Mouse (Mus musculus): ENCODE data around the gene Tm7sf3. TPM values are rescaled to one million over a fixed set of nuclear protein-coding genes. Genes with fewer than 3 reads are reported as not detected.

Tm7sf3 gene
- polyA plus RNA-seq, 1 experiment, result 61.6 TPM

DNA sequence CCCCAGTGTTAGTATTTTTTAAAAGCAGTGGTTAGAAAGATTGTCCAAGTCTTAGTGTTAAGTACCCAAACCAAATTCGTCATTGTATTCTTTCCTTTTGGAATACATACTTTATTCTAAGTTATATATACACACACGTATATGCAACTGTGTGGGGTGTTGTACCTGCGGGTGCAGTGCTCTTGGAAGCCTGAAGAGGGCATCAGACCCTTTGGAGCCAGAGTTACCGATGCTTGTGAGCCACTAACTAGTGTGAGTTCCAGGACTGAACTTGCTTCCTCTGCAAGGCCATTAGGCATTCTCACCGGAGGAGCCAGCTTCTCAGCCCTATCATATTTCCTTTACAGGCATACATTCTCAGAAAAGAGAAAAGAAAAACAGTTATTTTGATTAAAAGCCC, 20.1 kb upstream of the Tm7sf3 start:
- Histone ChIP-seq H3K4me3 (ENCODE audit: insufficient read depth, low read length) (no peak overlapping the region), H3K4me1 (ENCODE audit: control insufficient read depth, insufficient read depth, low read length) (no peaks in the 10 kb centered on the region), H3K27ac (ENCODE audit: insufficient read depth, low read length) (no peak overlapping the region)
- TF ChIP-seq POLR2A (IDR thresholded peaks at IDR 0.05; ENCODE audit: low read depth, low read length) (no peak), CTCF (IDR thresholded peaks at IDR 0.05; ENCODE audit: borderline replicate concordance, insufficient read depth, low read length) (peak; percentile 75; the same call in 1 of the 2 replicates)

DNA sequence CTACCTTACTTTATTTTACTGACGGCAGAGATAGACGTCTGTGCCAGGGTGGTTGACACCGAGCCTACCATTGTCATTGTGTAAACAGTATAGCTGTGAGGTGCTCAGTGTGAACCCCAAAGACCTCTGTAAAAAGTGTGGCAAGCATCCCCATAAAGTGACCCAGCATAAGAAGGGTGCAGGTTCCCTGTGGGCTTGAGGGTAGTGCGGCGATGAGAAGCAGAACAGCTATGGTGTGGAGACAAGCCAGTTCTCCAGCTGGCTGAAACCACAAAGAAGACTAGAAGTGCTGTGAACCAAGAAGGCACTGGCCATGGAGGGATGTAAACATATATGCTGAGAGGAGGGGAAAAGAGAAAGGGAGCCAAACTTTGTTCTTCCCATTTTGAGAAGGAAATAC, 19.0 kb upstream of the Tm7sf3 start:
- TF ChIP-seq POLR2A (IDR thresholded peaks at IDR 0.05; ENCODE audit: low read depth, low read length), result no peak
- TF ChIP-seq CTCF (IDR thresholded peaks at IDR 0.05; ENCODE audit: borderline replicate concordance, insufficient read depth, low read length), result no peak
- Histone ChIP-seq H3K27ac (ENCODE audit: insufficient read depth, low read length) (no peak overlapping the region), H3K4me3 (ENCODE audit: insufficient read depth, low read length) (no peak overlapping the region), H3K4me1 (ENCODE audit: control insufficient read depth, insufficient read depth, low read length) (no peaks in the 10 kb centered on the region)

DNA sequence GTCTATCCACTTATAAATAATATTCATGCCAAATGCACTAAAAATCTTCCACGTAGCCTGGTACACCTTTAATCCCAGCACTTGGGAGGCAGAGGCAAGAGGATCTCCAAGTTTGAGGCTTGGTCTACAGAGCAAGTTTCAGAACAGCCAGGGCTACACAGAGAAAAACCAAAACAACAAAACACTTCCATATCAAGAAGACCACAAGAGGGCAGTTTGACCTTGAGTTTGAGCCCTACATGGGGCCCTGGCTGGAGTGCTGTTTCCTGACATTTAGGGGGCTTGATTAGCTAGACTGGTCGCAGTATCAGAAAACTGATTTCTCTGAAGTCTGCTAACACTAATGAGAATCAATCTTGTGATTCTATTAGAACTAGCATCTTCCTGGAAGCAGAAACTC, 18.0 kb upstream of the Tm7sf3 start:
- Histone ChIP-seq H3K4me3 (ENCODE audit: insufficient read depth, low read length) (no peak overlapping the region), H3K27ac (ENCODE audit: insufficient read depth, low read length) (no peak overlapping the region), H3K4me1 (ENCODE audit: control insufficient read depth, insufficient read depth, low read length) (no peaks in the 10 kb centered on the region)
- TF ChIP-seq POLR2A (IDR thresholded peaks at IDR 0.05; ENCODE audit: low read depth, low read length) (no peak), CTCF (IDR thresholded peaks at IDR 0.05; ENCODE audit: borderline replicate concordance, insufficient read depth, low read length) (peak; percentile 29; the same call in 1 of the 2 replicates)

DNA sequence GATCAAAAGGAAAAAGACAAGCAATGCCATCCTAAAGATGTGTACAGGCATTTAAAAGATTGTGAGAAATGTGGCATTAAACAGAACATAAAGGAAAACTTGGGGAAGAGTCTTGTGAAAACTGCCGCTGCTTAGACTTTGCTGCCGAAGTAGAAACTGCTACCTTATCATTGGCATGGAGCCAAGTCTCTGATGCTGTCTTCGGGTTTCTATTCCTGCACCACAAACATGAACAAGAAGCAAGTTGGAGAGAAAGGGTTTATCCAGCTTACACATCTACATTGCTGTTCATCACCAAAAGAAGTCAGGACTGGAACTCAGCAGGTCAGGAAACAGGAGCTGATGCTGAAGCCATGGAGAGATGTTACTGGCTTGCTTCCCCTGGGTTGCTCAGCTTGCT, 10.6 kb upstream of the Tm7sf3 start:
- no peak for TF ChIP-seq CTCF (IDR thresholded peaks at IDR 0.05; ENCODE audit: borderline replicate concordance, insufficient read depth, low read length)
- TF ChIP-seq POLR2A (IDR thresholded peaks at IDR 0.05; ENCODE audit: low read depth, low read length), result no peak
- Histone ChIP-seq H3K27ac (ENCODE audit: insufficient read depth, low read length) (no peak overlapping the region), H3K4me1 (ENCODE audit: control insufficient read depth, insufficient read depth, low read length) (no peaks in the 10 kb centered on the region), H3K4me3 (ENCODE audit: insufficient read depth, low read length) (no peak overlapping the region)

DNA sequence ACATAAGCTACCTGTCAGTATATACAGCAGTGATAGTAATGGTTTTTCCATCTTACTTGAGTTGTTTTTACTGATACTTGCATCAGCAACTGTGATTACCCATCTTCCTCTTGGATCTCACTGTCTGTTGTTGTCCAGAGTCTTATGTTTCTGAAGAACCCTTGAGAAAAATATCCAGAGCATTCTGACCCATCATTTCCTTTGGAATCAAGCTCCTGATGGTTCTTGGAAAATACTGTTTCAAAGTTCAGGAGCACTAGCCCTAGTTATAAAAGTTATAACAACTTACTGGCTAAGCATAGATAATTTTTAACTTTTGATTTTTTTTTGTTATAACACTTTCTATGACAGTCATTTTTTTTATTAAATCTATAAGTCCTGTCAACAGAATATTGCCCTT, 8.8 kb upstream of the Tm7sf3 start:
- Histone ChIP-seq H3K4me3 (ENCODE audit: insufficient read depth, low read length) (no peak overlapping the region), H3K27ac (ENCODE audit: insufficient read depth, low read length) (no peak overlapping the region), H3K4me1 (ENCODE audit: control insufficient read depth, insufficient read depth, low read length) (no peaks in the 10 kb centered on the region)
- TF ChIP-seq CTCF (IDR thresholded peaks at IDR 0.05; ENCODE audit: borderline replicate concordance, insufficient read depth, low read length), result no peak
- TF ChIP-seq POLR2A (IDR thresholded peaks at IDR 0.05; ENCODE audit: low read depth, low read length), result no peak

DNA sequence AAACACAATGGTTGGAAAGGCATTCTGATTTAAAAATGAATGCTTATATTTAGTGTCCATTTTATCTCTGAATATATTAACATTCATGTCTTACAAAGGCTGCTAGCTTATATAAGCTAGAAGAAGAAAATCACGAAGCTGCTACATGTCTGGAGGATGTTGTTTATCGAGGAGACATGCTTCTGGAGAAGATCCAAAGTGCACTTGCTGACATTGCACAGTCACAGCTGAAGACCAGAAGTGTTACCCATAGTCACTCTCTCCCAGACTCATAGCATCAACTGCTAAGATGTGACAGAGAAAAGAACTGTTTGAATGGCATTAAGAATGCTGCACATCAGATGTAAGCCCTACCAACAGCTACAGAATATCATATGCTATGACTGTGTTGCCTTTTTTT, 7.4 kb upstream of the Tm7sf3 start:
- no peak overlapping the region for H3K4me3 ChIP-seq (ENCODE audit: insufficient read depth, low read length)
- TF ChIP-seq CTCF (IDR thresholded peaks at IDR 0.05; ENCODE audit: borderline replicate concordance, insufficient read depth, low read length) (no peak), POLR2A (IDR thresholded peaks at IDR 0.05; ENCODE audit: low read depth, low read length) (no peak)
- H3K4me1 ChIP-seq (ENCODE audit: control insufficient read depth, insufficient read depth, low read length), result no peaks in the 10 kb centered on the region
- no peak overlapping the region for H3K27ac ChIP-seq (ENCODE audit: insufficient read depth, low read length)

DNA sequence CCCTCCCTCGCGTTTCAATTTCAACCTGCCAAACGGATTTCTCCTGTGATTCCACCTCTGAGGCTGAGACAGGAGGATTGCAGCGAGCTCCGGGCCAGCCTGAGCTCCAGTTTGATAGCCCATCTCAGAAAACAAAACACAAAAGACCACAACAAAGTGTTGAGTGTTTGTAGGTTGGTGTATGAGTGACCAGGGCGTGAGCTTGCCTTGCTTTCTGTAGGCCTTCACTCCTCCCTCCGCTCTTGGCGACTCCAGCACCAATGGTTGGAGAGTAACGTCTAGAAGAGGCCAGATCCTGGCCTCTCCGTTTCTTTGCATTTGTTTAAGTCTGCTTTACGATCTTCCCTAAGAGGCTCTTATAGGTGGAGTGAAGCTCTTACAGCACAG, 553 bp upstream of the Tm7sf3 start:
- H3K4me1 ChIP-seq (ENCODE audit: control insufficient read depth, insufficient read depth, low read length), result no peaks in the 10 kb centered on the region
- peak overlapping the region; percentile 70 for H3K4me3 ChIP-seq (ENCODE audit: insufficient read depth, low read length)
- no peak overlapping the region for H3K27ac ChIP-seq (ENCODE audit: insufficient read depth, low read length)
- no peak for TF ChIP-seq CTCF (IDR thresholded peaks at IDR 0.05; ENCODE audit: borderline replicate concordance, insufficient read depth, low read length)
- TF ChIP-seq POLR2A (IDR thresholded peaks at IDR 0.05; ENCODE audit: low read depth, low read length), result peak; percentile 44; the same call in 1 of the 2 replicates

DNA sequence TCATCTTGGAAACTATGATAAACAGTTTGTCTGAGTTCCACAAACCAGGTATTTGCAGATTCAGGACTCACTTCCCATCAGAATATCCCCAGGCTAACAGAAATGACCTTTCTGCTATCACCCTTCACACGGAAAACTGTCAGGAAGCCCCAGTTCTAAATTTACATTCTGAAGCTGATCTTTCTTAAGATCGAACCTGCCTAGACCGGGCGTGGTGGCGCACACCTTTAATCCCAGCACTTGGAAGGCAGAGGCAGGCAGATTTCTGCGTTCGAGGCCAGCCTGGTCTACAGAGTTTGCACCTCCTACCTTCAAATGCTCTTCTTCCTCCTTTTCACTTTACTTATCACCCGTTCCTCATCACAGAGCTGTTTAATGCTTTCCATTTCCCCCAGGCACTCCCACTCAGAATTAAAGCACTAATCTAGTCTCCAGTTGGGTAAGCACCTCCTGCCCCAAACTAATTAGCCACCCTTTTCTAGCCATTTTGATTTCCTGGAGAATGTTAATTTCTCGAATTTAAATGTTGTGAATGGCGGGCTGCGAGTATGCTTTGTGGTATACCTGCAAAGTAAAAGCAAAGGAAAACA, 908 bp downstream of the Tm7sf3 start:
- TF ChIP-seq POLR2A (IDR thresholded peaks at IDR 0.05; ENCODE audit: low read depth, low read length) (no peak), CTCF (IDR thresholded peaks at IDR 0.05; ENCODE audit: borderline replicate concordance, insufficient read depth, low read length) (no peak)
- Histone ChIP-seq H3K4me1 (ENCODE audit: control insufficient read depth, insufficient read depth, low read length) (no peaks in the 10 kb centered on the region), H3K27ac (ENCODE audit: insufficient read depth, low read length) (no peak overlapping the region), H3K4me3 (ENCODE audit: insufficient read depth, low read length) (peak overlapping the region; percentile 40)

DNA sequence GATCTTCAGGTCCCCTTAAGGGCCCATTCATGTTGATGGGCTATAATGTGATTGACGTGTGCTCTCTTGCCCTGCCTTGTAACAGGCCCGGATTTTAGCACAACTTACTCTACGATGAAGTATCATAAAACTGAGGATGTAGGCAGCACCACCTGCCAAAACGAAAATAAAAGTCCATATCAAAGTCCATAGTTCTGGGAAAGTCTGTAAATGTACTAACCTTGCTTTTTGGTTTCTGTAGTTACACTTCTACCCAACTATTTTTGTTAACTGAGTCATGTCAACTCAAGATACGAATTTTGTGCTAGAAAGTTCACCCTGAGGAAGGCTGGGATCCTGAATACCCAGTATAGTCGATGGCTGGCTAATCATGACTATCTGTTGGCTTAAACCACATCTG, 1.6 kb downstream of the Tm7sf3 start:
- Histone ChIP-seq H3K4me1 (ENCODE audit: control insufficient read depth, insufficient read depth, low read length) (no peaks in the 10 kb centered on the region), H3K27ac (ENCODE audit: insufficient read depth, low read length) (no peak overlapping the region), H3K4me3 (ENCODE audit: insufficient read depth, low read length) (no peak overlapping the region)
- TF ChIP-seq POLR2A (IDR thresholded peaks at IDR 0.05; ENCODE audit: low read depth, low read length) (no peak), CTCF (IDR thresholded peaks at IDR 0.05; ENCODE audit: borderline replicate concordance, insufficient read depth, low read length) (no peak)

DNA sequence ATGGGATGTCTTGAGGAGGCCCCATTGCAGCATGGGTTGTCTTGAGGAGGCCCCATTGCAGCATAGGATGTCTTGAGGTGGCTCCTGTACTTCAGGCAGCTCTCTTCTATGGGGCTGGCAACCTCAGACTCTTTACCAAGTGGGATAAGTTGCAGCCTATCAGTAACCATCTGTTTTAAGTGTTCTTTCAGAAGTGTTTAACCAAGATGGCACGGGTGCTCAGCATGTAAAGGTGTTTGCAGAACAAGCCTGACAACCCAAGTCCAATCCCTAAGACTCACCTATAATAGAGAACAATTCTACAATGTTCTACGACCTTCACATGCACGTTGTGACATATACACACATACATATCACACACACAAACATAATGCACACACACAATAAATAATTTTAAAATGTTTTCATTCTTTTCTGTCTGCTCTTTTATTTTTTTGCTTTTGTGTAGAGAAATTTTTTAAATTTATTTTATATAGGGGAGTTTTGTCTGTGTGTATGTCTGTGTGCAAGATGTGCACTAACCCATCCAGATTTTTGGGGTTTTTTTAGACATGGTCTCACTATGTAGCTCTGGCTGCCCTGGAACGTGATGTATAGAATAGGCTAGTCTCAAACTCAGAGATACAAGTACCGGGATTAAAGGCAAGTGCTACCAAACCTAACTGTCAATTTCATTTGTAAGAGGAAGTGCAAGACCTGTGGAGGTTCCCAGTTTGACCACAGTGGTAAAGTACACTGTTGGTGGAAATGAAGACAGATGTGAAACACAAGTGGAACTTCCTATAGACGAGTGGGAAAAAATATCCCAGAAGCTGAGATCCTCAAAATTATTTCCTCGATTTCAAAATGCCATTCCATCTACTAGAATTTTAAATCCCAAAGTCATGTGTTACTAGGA, 2.3 kb downstream of the Tm7sf3 start:
- TF ChIP-seq POLR2A (IDR thresholded peaks at IDR 0.05; ENCODE audit: low read depth, low read length) (no peak), CTCF (IDR thresholded peaks at IDR 0.05; ENCODE audit: borderline replicate concordance, insufficient read depth, low read length) (no peak)

More for the DNA sequence above, 2.3 kb downstream of the Tm7sf3 start:
- Histone ChIP-seq H3K27ac (ENCODE audit: insufficient read depth, low read length) (no peak overlapping the region), H3K4me3 (ENCODE audit: insufficient read depth, low read length) (no peak overlapping the region), H3K4me1 (ENCODE audit: control insufficient read depth, insufficient read depth, low read length) (no peaks in the 10 kb centered on the region)

Measured in embryonic fibroblast, embryonic 13.5 days (primary cell).